Mouse (Mus musculus): Measurements from ENCODE around the gene Cbln1.

- no peak for TF ChIP-seq CTCF (IDR thresholded peaks at IDR 0.05; ENCODE audit: control insufficient read depth, insufficient read depth, insufficient read length)
- no peak for TF ChIP-seq MAX (IDR thresholded peaks at IDR 0.05)
- TF ChIP-seq CEBPB (IDR thresholded peaks at IDR 0.05; ENCODE audit: low read depth), result no peak
- no peak for TF ChIP-seq USF1 (IDR thresholded peaks at IDR 0.05; ENCODE audit: low read depth)
Observed at GRCm38 (mm10) chr8:87424706-87425105, 47.7 kb downstream of the Cbln1 start.

Data from C2C12 (cell line).